In the genomic region with DNA sequence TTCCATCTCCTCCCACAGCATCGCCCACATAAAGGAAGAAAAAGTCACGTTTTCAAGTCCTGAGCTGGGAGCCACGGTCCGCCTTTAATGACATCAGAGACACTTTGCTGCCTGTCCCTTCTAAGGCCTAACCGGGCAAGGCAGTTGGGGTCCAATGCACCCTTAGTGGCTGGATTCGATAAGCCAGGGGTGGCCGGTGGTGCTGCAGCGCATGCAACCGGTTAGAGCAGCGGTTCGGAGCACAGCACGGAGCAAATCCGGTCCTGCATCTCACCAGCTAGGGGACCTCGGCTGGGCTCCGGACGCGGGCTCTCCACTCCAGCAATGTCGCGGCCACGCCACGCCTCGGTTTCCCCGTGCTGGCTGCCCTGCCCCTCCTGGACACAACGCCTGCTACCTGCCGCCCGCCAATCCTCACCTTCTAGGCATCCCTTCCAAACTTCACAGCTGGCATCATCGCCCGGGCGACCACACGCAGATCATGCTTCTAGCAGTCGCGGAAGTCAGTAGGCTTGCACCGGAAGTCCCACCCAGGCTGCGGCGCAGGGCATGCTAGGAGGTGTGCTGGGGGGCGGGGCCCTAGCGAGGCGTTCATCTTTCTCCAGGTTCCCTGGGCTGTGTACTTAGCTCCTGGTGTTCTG, we compare ENCODE assay signal across 7 mouse cellular contexts. TPM values are rescaled to one million over a fixed set of nuclear protein-coding genes. Genes with fewer than 3 reads are reported as not detected.
DNase-seq lines count a peak whose midpoint lies in the region; TF ChIP-seq lines count a peak whose summit lies in the region.

Snapc4 (minus strand) TSS at position 523 of the 641 bp plus-strand sequence.

- H3K4me1 ChIP-seq in cortical plate, adult 2 months (ENCODE audit: control insufficient read depth, insufficient read depth, low read length) = no peaks in the 10 kb centered on the region

- no peak for TF ChIP-seq CTCF in cortical plate, adult 2 months (IDR thresholded peaks at IDR 0.05; ENCODE audit: extremely low read depth, insufficient read depth, low read length)

- peak; percentile 89 to 94 for DNase-seq in adrenal gland, adult (ENCODE audit: inconsistent age in 2 of 2, low spot score in 1 of 2)
- peak; percentile 75 for DNase-seq in gastrocnemius, postnatal 10 days
- peak; percentile 92 for DNase-seq in induced T-regulatory cell, adult 2 months (ENCODE audit: low read depth)
- DNase-seq in left cerebral cortex, postnatal 14 days (ENCODE audit: low spot score in 2 of 2) = peak; percentile 83 to 85
- peak; percentile 85 for DNase-seq in mesoderm, embryonic 11.5 days (ENCODE audit: low read depth, low spot score)
- DNase-seq in right cerebral cortex, postnatal 4 days = peak; percentile 83

- peak within 1 kb of the TSS; percentile 60 for H3K4me3 ChIP-seq in cortical plate, adult 2 months (ENCODE audit: insufficient read depth, low read length)

- intact Hi-C loops in left cerebral cortex, postnatal 14 days (cut with DNase I) = no loop called here

- no peak within 1 kb of the TSS for H3K27ac ChIP-seq in cortical plate, adult 2 months (ENCODE audit: insufficient read depth, low read length)

- TF ChIP-seq POLR2A in cortical plate, adult 2 months (IDR thresholded peaks at IDR 0.05; ENCODE audit: extremely low read depth, insufficient read depth, low read length) = peak; percentile 54; the same call in 1 of the 2 replicates

RNA-seq across cellular contexts. Expression of gene Snapc4, which starts in this region (rescaled TPM):
- 81.7 and 92.4 TPM in 2 replicates for polyA plus RNA-seq in cortical plate, adult 2 months (2012; rRNA removed)
- 10 to 100 TPM; 11.1 to 14.5 TPM for total RNA-seq in gastrocnemius, postnatal 10 days (2021)
- total RNA-seq in left cerebral cortex, postnatal 14 days (2021) = 10 to 100 TPM; 66.3 to 68.0 TPM

Comparison
In these comparisons a context has a peak if more than half of its experiments do, and no peak if none do; other contexts are left out.
1. RNA of gene Snapc4 (total RNA-seq): 66.3 to 68.0 TPM in left cerebral cortex, postnatal 14 days; 11.1 to 14.5 TPM in gastrocnemius, postnatal 10 days; every median in the first group is over 4 times any median in the second.
2. Peak in every context shown above with its lines, with median percentiles within 50 percentile points of each other: DNase-seq.